Mouse (Mus musculus) heart, adult 2 months (tissue): ENCODE data around the gene Unc13b. TPM values are rescaled to one million over a fixed set of nuclear protein-coding genes. Genes with fewer than 3 reads are reported as not detected.

Source experiments
- DNase-seq, 2 experiments: peaks; one replicate each; pipeline ENCODE4 v3.0.0; 2021
- H3K27ac ChIP-seq: fragments of 200-600 bp; 2 replicates; pipeline ENCODE4 v1.8.1; 2022
- H3K27me3 ChIP-seq: fragments of 200-500 bp; 2 replicates; pipeline ENCODE4 v1.6.1; 2012; ENCODE audit warnings: mild to moderate bottlenecking, low read length, inconsistent platforms, mixed read lengths; ENCODE audit not compliant: control insufficient read depth, insufficient read depth
- H3K36me3 ChIP-seq: fragments of 200-500 bp; 2 replicates; pipeline ENCODE4 v1.6.1; 2012; ENCODE audit warnings: low read length, inconsistent platforms; ENCODE audit not compliant: control insufficient read depth, insufficient read depth
- H3K4me1 ChIP-seq: fragments of 200-500 bp; 2 replicates; pipeline ENCODE4 v1.6.1; 2011; ENCODE audit warnings: low read length; ENCODE audit not compliant: control insufficient read depth, insufficient read depth
- H3K4me3 ChIP-seq: fragments of 200-600 bp; 2 replicates; pipeline ENCODE4 v1.8.1; 2022
- H3K79me2 ChIP-seq: fragments of 200-500 bp; replicated peaks from 2 replicates; pipeline ENCODE4 v1.6.1; 2012; ENCODE audit warnings: mild to moderate bottlenecking, inconsistent platforms, low read length, moderate library complexity, mixed read lengths; ENCODE audit not compliant: control insufficient read depth, insufficient read depth
- H3K9ac ChIP-seq: fragments of 200-500 bp; 2 replicates; pipeline ENCODE4 v1.6.1; 2012; ENCODE audit warnings: low read depth, mild to moderate bottlenecking, control low read depth, inconsistent platforms, low read length, mixed read lengths
- CTCF ChIP-seq: fragments of 200-600 bp; IDR thresholded peaks from 2 replicates; pipeline ENCODE4 v1.8.1; 2022; ENCODE audit warnings: antibody characterized with exemption, mild to moderate bottlenecking, moderate library complexity
- EP300 ChIP-seq: fragments of 200-500 bp; IDR thresholded peaks from 2 replicates; pipeline ENCODE4 v1.6.1; 2011; ENCODE audit warnings: low read depth, low read length, control low read depth; ENCODE audit not compliant: insufficient read depth
- POLR2A ChIP-seq: fragments of 200-500 bp; IDR thresholded peaks from 2 replicates; pipeline ENCODE4 v1.6.1; 2011; ENCODE audit warnings: mild to moderate bottlenecking, low read depth, low read length, control low read depth; ENCODE audit not compliant: insufficient read depth
- WGBS: fragments of 180-500 bp; shearing (Covaris S2); methylation state at CpG from one replicate; pipeline ENCODE4 v1.1.7; 2018; 5-methylcytosine and 5-hydroxymethylcytosine counted together
- intact Hi-C: fragments of 180-260 bp; cut with DNase I; formaldehyde crosslinking; loops from one replicate; pipeline ENCODE4 v1.15.1; 2025
- polyA plus RNA-seq: library from polyadenylated mRNA; depleted of rRNA; stranded (reverse); fragments of >200 nt; gene quantifications from 2 replicates; pipeline ENCODE4 v1.2.3, GENCODE M21; 2012
- total RNA-seq, 2 experiments: library from RNA; stranded (reverse); gene quantifications; 2 replicates each; pipeline ENCODE4 v1.2.3; 2021

Unc13b gene
- total and polyA plus RNA-seq, 3 experiments = 6.7 to 10.9 (median 10.0) TPM

GRCm38 (mm10) chr4:43165403-43166005 is 106.8 kb downstream of the Unc13b start:
- TF ChIP-seq EP300 (no peak), CTCF (no peak), POLR2A (no peak)
- Histone ChIP-seq H3K4me1 (no peaks in the 10 kb centered on the region), H3K27me3 (peaks cover 1% of the 10 kb centered on the region; the same call in 1 of the 2 replicates), H3K79me2 (no peaks in the 10 kb centered on the region), H3K4me3 (no peak overlapping the region), H3K9ac (no peak overlapping the region), H3K27ac (no peak overlapping the region), H3K36me3 (no peaks in the 10 kb centered on the region)
- intact Hi-C loops = no loop called here
- DNase-seq = no peak
- 89% methylated on average over 12 of the region's 12 CpGs for WGBS

GRCm38 (mm10) chr4:43170028-43170427 is 111.3 kb downstream of the Unc13b start:
- Histone ChIP-seq H3K27ac (no peak overlapping the region), H3K27me3 (no peaks in the 10 kb centered on the region), H3K4me3 (no peak overlapping the region), H3K79me2 (no peaks in the 10 kb centered on the region), H3K9ac (no peak overlapping the region), H3K4me1 (no peaks in the 10 kb centered on the region), H3K36me3 (no peaks in the 10 kb centered on the region)
- TF ChIP-seq EP300 = no peak
- TF ChIP-seq POLR2A = no peak
- no peak for TF ChIP-seq CTCF
- WGBS = 87% methylated on average over 3 of the region's 3 CpGs
- intact Hi-C loops = no loop called here
- DNase-seq = no peak

- TF ChIP-seq EP300 = no peak
- TF ChIP-seq CTCF = no peak
- no peak for TF ChIP-seq POLR2A
- intact Hi-C loops = no loop called here
- WGBS = 49% methylated on average over 2 of the region's 2 CpGs
These were observed 118.4 kb downstream of the Unc13b start for GRCm38 (mm10) chr4:43177126-43177525.

GRCm38 (mm10) chr4:43182474-43183168 is 123.9 kb downstream of the Unc13b start:
- Histone ChIP-seq H3K27ac (no peak overlapping the region), H3K4me3 (no peak overlapping the region), H3K4me1 (0 out of 2 replicates have a peak, but pooled peaks cover 2% of the 10 kb centered on the region), H3K9ac (no peak overlapping the region), H3K36me3 (peaks cover 4% of the 10 kb centered on the region; the same call in 1 of the 2 replicates), H3K27me3 (no peaks in the 10 kb centered on the region), H3K79me2 (no peaks in the 10 kb centered on the region)
- TF ChIP-seq EP300 (no peak), POLR2A (no peak), CTCF (no peak)
- intact Hi-C loops = no loop called here
- 94% methylated on average over 8 of the region's 8 CpGs for WGBS
- DNase-seq = no peak

More at GRCm38 (mm10) chr4:43177126-43177525, 118.4 kb downstream of the Unc13b start:
- Histone ChIP-seq H3K9ac (no peak overlapping the region), H3K27me3 (no peaks in the 10 kb centered on the region), H3K4me3 (no peak overlapping the region), H3K79me2 (no peaks in the 10 kb centered on the region), H3K27ac (no peak overlapping the region), H3K36me3 (no peaks in the 10 kb centered on the region), H3K4me1 (no peaks in the 10 kb centered on the region)
- DNase-seq = peak; percentile 53 to 54

GRCm38 (mm10) chr4:43187439-43187838 is 128.7 kb downstream of the Unc13b start:
- no peak for DNase-seq
- Histone ChIP-seq H3K4me1 (0 out of 2 replicates have a peak, but pooled peaks cover 2% of the 10 kb centered on the region), H3K27ac (no peak overlapping the region), H3K4me3 (no peak overlapping the region), H3K79me2 (no peaks in the 10 kb centered on the region), H3K36me3 (peaks cover 4% of the 10 kb centered on the region; the same call in 1 of the 2 replicates), H3K9ac (no peak overlapping the region), H3K27me3 (no peaks in the 10 kb centered on the region)
- TF ChIP-seq EP300 = no peak
- intact Hi-C loops = no loop called here
- WGBS = 44% methylated on average over 2 of the region's 2 CpGs

GRCm38 (mm10) chr4:43189381-43189780 is 130.6 kb downstream of the Unc13b start:
- 94% methylated on average over 5 of the region's 5 CpGs for WGBS
- TF ChIP-seq CTCF = no peak
- no peak for TF ChIP-seq POLR2A
- no peak for TF ChIP-seq EP300
- no peak for DNase-seq
- Histone ChIP-seq H3K4me3 (no peak overlapping the region), H3K4me1 (0 out of 2 replicates have a peak, but pooled peaks cover 2% of the 10 kb centered on the region), H3K9ac (no peak overlapping the region), H3K79me2 (no peaks in the 10 kb centered on the region), H3K36me3 (peaks cover 4% of the 10 kb centered on the region; the same call in 1 of the 2 replicates), H3K27me3 (no peaks in the 10 kb centered on the region), H3K27ac (no peak overlapping the region)
- intact Hi-C loops = no loop called here
